Mouse (Mus musculus) heart, embryonic 15.5 days (tissue): ENCODE results near the gene Gm20662. TPM values are rescaled to one million over a fixed set of nuclear protein-coding genes. Genes with fewer than 3 reads are reported as not detected.

Experiments used
- microRNA-seq: library from miRNA; unstranded; fragments of <30 nt; microRNA quantifications from one replicate; pipeline ENCODE4, GENCODE M21; 2016
- polyA plus RNA-seq: library from polyadenylated mRNA; unstranded; fragments of >200 nt; fragmentation: Nextera tagmentation; extraction: Ambion mirVana; gene quantifications from 2 replicates; pipeline ENCODE4 v1.2.1, GENCODE M21; 2015

Gene Gm20662
- polyA plus RNA-seq, 1 experiment from 2014 or later = 0.19 TPM

Small RNA genes within 50 kb of the gene (microRNA-seq; reads per million reads assigned to microRNA genes)
- gene Mir7088 = not detected

Other genes with a start within 250 kb of the Gm20662 start
- gene Rbm5, start 225.4 kb upstream of the Gm20662 start, polyA plus RNA-seq = 123 and 147 TPM in 2 replicates
- gene Rbm6, start 123.1 kb upstream of the Gm20662 start, polyA plus RNA-seq = 43.2 and 48.0 TPM in 2 replicates
- gene Mon1a, start 108.2 kb upstream of the Gm20662 start, polyA plus RNA-seq = 8.5 and 9.8 TPM in 2 replicates
- gene Mst1r, start 89.5 kb upstream of the Gm20662 start, polyA plus RNA-seq = 2.1 and 4.1 TPM in 2 replicates
- gene Actl11, start 67.9 kb upstream of the Gm20662 start, polyA plus RNA-seq = not detected in 2 replicates
- 0.20 and 0.77 TPM in 2 replicates for gene Camkv, start 60.7 kb upstream of the Gm20662 start, polyA plus RNA-seq
- 10.1 and 13.0 TPM in 2 replicates for gene Traip, start 46.2 kb upstream of the Gm20662 start, polyA plus RNA-seq
- 22.6 and 32.8 TPM in 2 replicates for gene Uba7, start 20.8 kb upstream of the Gm20662 start, polyA plus RNA-seq
- 2.8 and 4.3 TPM in 2 replicates for gene Gm20661, start 13.3 kb upstream of the Gm20662 start, polyA plus RNA-seq
- gene Inka1, start 10.5 kb upstream of the Gm20662 start, polyA plus RNA-seq = 35.7 and 46.9 TPM in 2 replicates
- gene Cdhr4, start 3.9 kb upstream of the Gm20662 start, polyA plus RNA-seq = 5.1 and 6.1 TPM in 2 replicates
- gene Ip6k1, start 6.2 kb downstream of the Gm20662 start, polyA plus RNA-seq = 34.5 and 42.9 TPM in 2 replicates
- gene Gmppb, start 52.9 kb downstream of the Gm20662 start, polyA plus RNA-seq = 18.3 and 23.8 TPM in 2 replicates
- gene Amigo3, start 56.8 kb downstream of the Gm20662 start, polyA plus RNA-seq = 1.5 and 2.3 TPM in 2 replicates
- gene Mst1, start 84.1 kb downstream of the Gm20662 start, polyA plus RNA-seq = 0.81 TPM in 1 of 2 replicates, not detected in the other
- 29.8 and 33.3 TPM in 2 replicates for gene Rnf123, start 87.0 kb downstream of the Gm20662 start, polyA plus RNA-seq
- 46.4 and 65.9 TPM in 2 replicates for gene Apeh, start 98.3 kb downstream of the Gm20662 start, polyA plus RNA-seq
- 0.13 and 0.84 TPM in 2 replicates for gene Bsn, start 194.0 kb downstream of the Gm20662 start, polyA plus RNA-seq